Mouse (Mus musculus): ENCODE results near the gene Gkn2. TPM values are rescaled to one million over a fixed set of nuclear protein-coding genes. Genes with fewer than 3 reads are reported as not detected.

The Gkn2 gene
- total RNA-seq, 2 experiments from 2014 or later = not detected

DNA sequence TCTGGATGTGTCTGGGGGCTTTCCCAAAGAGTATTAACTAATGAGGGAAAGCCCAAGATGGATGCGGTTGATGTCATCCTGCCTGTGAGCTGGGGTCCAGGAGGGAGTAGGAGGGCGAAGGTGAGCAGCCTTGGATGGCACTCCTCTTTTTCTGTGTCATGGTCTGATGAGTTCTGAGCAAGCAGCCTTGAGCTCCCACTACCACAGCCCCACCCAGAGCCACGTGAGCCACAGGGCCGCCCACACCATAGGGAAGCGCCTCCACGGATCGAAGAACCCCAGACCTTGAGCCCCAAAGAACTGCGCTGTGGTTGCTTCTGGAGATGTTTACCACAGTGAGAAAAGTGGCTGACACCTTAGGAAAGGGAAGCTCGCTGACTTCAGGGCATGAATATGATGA lies 21.6 kb downstream of the Gkn2 start:
- DNase-seq = no peak
- intact Hi-C loops (cut with DNase I) = loop anchor here (5.0 kb wide), 2 partner anchors 128 to 278 kb away; partner anchors contain the start of gene Aplf

DNA sequence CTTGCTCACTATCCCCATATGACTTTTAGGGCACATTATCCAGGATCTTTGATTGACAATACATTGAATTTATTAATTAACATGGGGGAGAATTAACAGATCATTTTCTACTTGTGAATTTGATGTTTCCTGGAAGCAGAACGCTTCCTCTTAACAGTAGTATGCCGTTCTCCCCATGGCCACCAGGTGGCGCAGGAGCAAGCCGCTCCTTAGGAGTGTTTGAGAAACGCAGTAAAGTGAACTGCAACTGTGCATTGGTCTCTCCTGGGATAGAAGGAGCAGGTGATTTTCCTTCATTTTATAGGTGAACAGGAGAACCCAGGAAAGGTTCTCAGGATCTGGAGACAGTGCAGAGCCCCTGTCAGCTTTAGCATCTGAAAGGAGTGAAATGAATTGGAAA lies 26.0 kb downstream of the Gkn2 start:
- peak; percentile 76 to 84 for DNase-seq
- intact Hi-C loops (cut with DNase I) = loop anchor here (5.0 kb wide), 2 partner anchors 123 to 273 kb away; partner anchors contain the start of gene Aplf

DNA sequence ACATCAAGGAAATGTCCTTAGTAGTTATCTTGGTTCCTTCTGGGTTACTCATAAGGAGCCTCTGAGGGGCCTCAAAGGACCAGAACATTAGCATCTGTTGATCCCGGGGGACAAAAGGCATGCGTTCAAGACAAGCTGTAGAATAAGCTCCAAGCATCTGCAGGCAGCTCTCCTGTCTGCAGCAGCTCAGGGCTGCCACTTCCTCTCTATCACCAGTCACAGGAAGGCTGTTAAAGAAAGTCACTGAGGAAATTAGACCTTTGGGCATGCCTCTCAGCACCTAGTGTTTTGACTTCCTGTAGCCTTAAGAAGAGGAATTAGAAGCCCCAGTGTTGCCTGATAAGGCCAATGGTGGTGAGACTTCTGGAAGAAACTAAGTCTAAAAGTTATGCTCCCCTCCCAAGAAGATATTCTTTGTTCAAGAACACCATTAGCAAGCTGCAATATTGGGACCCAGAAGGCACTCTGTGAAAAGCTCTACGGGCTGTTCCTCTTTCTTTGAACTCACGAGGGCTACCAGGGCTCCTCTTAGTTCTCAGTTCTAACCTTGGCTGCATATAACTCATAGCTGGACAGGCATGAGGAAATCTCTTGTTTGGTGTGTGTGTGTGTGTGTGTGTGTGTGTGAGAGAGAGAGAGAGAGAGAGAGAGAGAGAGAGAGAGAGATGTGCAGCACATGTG lies 26.9 kb downstream of the Gkn2 start:
- intact Hi-C loops (cut with DNase I) = loop anchor here (5.0 kb wide), 2 partner anchors 122 to 272 kb away; partner anchors contain the start of gene Aplf
- no peak for DNase-seq

DNA sequence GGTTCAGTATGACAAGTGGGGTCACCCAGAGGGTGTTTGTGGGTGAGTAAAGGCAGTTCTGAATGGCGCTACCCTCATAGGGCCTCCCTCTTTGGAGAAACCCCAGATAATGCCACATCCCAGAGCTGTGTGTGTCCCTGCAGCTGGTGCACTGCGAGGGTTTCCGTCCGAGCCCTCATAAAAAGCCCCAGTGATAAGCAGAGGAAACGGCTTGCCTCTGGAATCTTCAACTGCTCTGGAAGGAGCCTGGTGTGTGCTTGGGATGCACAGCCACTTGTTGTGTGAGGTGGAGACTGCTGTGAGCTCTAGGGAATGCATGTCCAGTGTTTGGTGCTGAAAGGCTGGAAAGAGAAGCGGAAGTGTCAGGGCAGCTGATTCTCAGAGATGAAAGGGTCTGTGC lies 28.3 kb downstream of the Gkn2 start:
- intact Hi-C loops (cut with DNase I) = no loop called here
- DNase-seq = no peak

DNA sequence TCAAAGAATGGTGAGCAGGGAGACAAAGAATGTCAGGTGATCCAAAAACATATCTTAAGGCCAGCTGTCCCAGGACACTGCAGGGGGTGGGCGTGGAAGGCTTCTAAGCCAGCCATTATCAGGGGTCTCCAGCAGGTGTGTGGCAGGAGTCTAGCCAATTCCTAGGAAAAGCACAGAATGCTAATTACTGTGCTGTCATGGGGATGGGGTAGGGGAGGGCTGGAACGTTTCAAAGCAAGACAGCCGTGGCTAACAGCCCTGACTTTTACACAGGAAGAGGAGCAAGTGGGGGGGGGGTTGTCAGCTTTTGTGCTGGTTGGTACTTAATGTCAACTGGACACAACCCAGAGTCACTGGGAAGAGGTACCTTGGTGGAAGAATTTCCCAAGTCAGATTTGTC lies 38.9 kb downstream of the Gkn2 start:
- intact Hi-C loops (cut with DNase I) = no loop called here
- DNase-seq = no peak

DNA sequence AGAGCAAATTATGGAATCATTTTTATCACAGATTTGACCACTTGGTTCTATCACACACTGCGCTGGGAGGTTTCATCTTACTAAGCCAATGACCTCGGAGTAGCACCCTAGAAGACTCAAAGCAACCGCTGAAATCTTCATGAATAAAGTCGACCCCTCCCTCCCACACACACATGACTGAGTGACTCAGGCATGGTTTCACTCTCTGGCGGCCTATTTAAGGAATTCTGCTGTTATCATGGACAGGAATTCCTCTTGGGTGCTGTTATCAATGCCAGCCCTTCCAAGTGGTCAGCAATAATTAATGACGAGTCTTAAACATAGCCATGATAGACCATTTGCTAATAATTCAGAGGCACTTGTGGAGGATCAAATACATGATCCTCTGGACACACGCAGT lies 49.1 kb downstream of the Gkn2 start:
- DNase-seq = no peak
- intact Hi-C loops (cut with DNase I) = no loop called here

DNA sequence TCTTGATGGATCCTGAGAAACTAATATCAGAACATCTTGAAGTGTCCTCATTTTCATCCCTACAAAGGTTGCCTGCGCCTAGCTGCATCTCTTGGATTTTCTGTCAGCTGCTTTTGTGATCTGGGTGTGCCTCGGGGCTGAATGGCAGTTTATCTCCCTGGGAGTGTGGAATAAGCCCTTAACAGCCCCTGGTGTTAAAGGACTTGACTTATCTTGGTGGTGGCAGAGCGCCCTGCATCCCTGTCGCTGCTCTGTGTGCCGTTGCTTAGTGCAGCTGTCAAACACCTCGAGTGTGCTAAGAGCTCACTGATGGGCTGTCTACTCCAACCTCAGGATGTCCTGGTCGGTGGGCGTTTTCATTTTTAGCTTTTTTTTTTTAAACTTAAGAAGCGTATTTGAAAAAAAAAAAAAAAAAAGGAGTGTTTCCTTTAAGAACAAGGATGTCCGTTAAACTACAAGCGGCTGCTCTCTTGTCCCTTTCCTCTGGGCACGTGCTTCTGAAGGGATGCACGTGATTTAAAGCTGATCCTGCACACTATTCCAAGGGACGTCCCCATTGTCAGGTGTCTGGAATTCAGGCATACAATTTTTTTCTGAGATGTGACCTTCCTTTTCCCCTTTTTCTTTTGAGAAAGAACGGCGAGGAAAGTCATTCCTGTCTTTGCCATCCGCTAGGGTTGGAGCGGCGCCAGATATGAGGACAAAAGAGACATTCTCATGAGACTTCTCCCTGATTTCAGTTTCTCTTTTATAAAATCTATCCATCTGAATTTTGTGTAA lies 51.1 kb downstream of the Gkn2 start:
- intact Hi-C loops (cut with DNase I) = no loop called here
- DNase-seq = peak; percentile 29 to 49

DNA sequence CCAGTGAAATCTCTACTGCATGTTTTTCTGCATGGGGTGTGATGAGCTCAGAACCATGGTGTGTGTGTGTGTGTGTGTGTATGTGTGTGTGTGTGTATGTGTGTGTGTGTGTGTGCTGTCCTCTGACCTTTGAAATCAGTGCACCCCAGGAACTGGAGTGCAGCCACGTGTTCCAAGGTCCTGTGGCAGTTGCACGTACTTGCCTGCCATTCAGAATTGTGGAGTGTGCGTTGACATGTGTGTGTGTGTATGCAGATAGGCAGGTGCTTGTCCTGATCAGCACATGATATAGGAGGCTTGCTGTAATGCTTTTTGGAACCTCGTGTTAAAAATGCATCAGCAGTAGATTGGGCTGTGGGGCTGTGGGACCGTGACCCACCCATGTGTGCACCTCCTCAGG lies 53.8 kb downstream of the Gkn2 start:
- intact Hi-C loops (cut with DNase I) = no loop called here
- no peak for DNase-seq

DNA sequence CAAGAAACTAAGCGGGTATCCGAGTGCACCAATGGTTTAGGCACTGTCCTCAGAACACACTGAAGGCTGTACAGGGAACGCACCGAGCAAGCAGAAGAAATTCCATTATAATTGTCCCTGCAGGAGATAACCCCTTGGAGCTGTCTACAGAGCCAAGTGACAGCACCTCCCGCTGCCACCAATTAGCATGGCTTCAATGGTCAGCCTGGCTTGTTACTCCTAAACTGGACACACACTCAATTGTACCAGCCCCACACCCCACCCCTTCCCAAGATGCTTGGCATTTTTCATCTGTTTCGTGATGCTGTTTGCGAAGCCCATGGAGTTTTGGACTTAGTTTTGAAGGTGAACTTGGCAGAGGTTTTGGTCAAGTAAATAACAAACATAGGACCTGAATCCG lies 54.5 kb downstream of the Gkn2 start:
- intact Hi-C loops (cut with DNase I) = no loop called here
- DNase-seq = no peak

DNA sequence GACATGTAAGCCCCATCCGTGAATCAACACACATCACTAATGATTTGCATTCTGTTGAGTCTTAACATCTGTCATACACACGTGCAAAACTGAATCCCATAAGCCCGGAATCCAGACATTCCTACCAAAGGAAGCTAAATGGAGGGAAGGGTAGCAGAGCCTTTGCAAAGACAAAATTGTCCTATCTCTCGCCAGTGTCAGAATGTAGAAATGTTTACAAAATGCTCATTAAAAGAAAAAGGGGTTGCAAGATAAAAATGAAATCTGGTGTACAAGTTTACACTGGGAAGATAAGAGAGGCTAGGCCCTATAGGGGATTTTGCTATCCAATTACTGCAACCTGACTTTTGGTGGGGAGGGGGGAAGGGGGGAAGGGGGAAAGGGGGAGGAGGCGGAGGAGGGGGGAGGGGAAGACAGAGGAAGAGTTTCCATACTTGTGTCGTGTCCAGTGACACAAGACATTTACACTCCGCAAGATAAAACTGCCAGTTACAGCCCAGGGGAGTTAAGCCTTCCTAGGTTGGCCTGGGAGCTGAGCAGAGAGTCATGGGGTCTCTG lies 55.4 kb downstream of the Gkn2 start, which contains the start of gene Bmp10:
Bmp10 (plus strand) TSS at position 508 of the 558 bp plus-strand sequence.
- no peak for DNase-seq
- intact Hi-C loops (cut with DNase I) = no loop called here

Other genes with a start within 250 kb of the Gkn2 start
- gene Antxr1, start 37.5 kb upstream of the Gkn2 start, total RNA-seq (2021) = 10 to 100 TPM; 19.4 to 19.5 TPM
- not detected for gene Gkn1, start 22.4 kb upstream of the Gkn2 start, total RNA-seq (2021)
- 1 to 10 TPM; 1.1 to 1.7 TPM for gene Gkn3, start 15.6 kb downstream of the Gkn2 start, total RNA-seq (2021)
- 10 to 100 TPM; 20.6 to 49.0 TPM for gene Bmp10, start 55.6 kb downstream of the Gkn2 start, total RNA-seq (2021)
- 1 to 10 TPM; 5.1 to 5.8 TPM for gene Arhgap25, start 159.9 kb downstream of the Gkn2 start, total RNA-seq (2021)
- gene Prokr1, start 217.4 kb downstream of the Gkn2 start, total RNA-seq (2021) = under 1 TPM; 0.50 to 0.63 TPM